Mouse (Mus musculus) cerebellum, adult 2 months (tissue): ENCODE measurements around the gene Stag1.

Experiments
- CTCF ChIP-seq: fragments of 200-500 bp; IDR thresholded peaks from 2 replicates; pipeline ENCODE4 v1.5.1; 2011; ENCODE audit warnings: low read depth, mild to moderate bottlenecking, control low read depth, low read length, moderate library complexity, borderline replicate concordance; ENCODE audit not compliant: insufficient read depth
- POLR2A ChIP-seq: fragments of 200-500 bp; IDR thresholded peaks from 2 replicates; pipeline ENCODE4 v1.6.1; 2011; ENCODE audit warnings: low read length, control low read depth, borderline replicate concordance; ENCODE audit not compliant: insufficient read depth

DNA sequence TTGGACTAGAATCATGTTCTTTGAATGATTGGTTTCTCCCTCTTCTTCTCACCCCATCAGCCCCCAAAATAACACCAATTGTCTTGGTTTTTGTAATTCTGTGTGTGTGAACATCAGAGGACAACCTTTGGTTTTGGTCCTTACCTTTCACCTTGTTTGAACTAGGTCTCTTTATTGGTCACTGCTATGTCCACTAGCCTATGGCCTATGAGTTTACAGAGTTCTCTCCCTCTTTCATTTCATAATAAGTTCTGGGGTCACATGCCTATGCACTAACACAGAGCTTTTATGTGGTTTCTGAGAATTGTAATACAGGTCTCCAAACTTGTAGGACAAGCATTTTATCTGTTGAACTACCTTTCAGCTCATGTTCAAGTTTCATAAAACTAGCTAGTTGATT is 272.0 kb downstream of the Stag1 start:
- no peak for TF ChIP-seq CTCF
- TF ChIP-seq POLR2A: no peak
